Mouse (Mus musculus): Measurements from ENCODE around the gene Hipk4. TPM values are rescaled to one million over a fixed set of nuclear protein-coding genes. Genes with fewer than 3 reads are reported as not detected.

Gene Hipk4
- polyA plus RNA-seq (2015; fragmentation: Nextera tagmentation; extraction: Ambion mirVana), result 0.77 and 0.79 TPM in 2 replicates

- Histone ChIP-seq H3K4me3 (no peak within 1 kb of the TSS), H3K4me2 (no peak within 1 kb of the TSS), H3K36me3 (no peaks in the 10 kb centered on the region), H3K27me3 (no peaks in the 10 kb centered on the region), H3K4me1 (replicated peaks) (no peaks in the 10 kb centered on the region), H3K9me3 (no peaks in the 10 kb centered on the region), H3K9ac (no peak within 1 kb of the TSS), H3K27ac (no peak within 1 kb of the TSS)
- ATAC-seq (ENCODE audit: low FRiP score), result no peak
- 61% methylated on average over 5 of the region's 5 CpGs for WGBS
Measured at GRCm38 (mm10) chr7:27522967-27523366, at the start of gene Hipk4. Gene Hipk4 (plus strand): TSS chr7:27523267.

GRCm38 (mm10) chr7:27473835-27474489 is 49.1 kb upstream of the Hipk4 start:
- peak overlapping the region; percentile 69 for H3K4me2 ChIP-seq
- ATAC-seq (ENCODE audit: low FRiP score), result 0 out of 2 replicates have a peak, but pooled peaks have one; percentile 1
- under 1% methylated on average over 34 of the region's 34 CpGs for WGBS

GRCm38 (mm10) chr7:27474490-27474954 is 48.5 kb upstream of the Hipk4 start:
- WGBS, result under 1% methylated on average over 23 of the region's 23 CpGs
- peak overlapping the region; percentile 86 for H3K27ac ChIP-seq
- no peaks in the 10 kb centered on the region for H3K9me3 ChIP-seq
- peak overlapping the region; percentile 56 for H3K4me3 ChIP-seq
- H3K9ac ChIP-seq, result peak overlapping the region; percentile 67
- no peaks in the 10 kb centered on the region for H3K27me3 ChIP-seq
- H3K4me1 ChIP-seq (replicated peaks), result peaks cover 11% of the 10 kb centered on the region
- peak overlapping the region; percentile 69 for H3K4me2 ChIP-seq
- H3K36me3 ChIP-seq, result peaks cover 11% of the 10 kb centered on the region; the same call in 1 of the 2 replicates
- peak; percentile 90 for ATAC-seq (ENCODE audit: low FRiP score)

More at GRCm38 (mm10) chr7:27473835-27474489, 49.1 kb upstream of the Hipk4 start:
- peak overlapping the region; percentile 56 for H3K4me3 ChIP-seq
- peaks cover 11% of the 10 kb centered on the region; the same call in 1 of the 2 replicates for H3K36me3 ChIP-seq
- peak overlapping the region; percentile 86 for H3K27ac ChIP-seq
- H3K27me3 ChIP-seq, result no peaks in the 10 kb centered on the region
- peak overlapping the region; percentile 67 for H3K9ac ChIP-seq
- H3K4me1 ChIP-seq (replicated peaks), result peaks cover 11% of the 10 kb centered on the region
- H3K9me3 ChIP-seq, result no peaks in the 10 kb centered on the region

GRCm38 (mm10) chr7:27475596-27475995 is 47.5 kb upstream of the Hipk4 start:
- Histone ChIP-seq H3K27ac (no peak overlapping the region), H3K9me3 (no peaks in the 10 kb centered on the region), H3K27me3 (no peaks in the 10 kb centered on the region), H3K36me3 (peaks cover 11% of the 10 kb centered on the region; the same call in 1 of the 2 replicates), H3K9ac (no peak overlapping the region), H3K4me2 (peak overlapping the region; percentile 69), H3K4me1 (replicated peaks) (peaks cover 11% of the 10 kb centered on the region), H3K4me3 (no peak overlapping the region)
- 95% methylated on average over 2 of the region's 2 CpGs for WGBS
- no peak for ATAC-seq (ENCODE audit: low FRiP score)

GRCm38 (mm10) chr7:27476098-27476635 is 46.9 kb upstream of the Hipk4 start:
- peaks cover 11% of the 10 kb centered on the region; the same call in 1 of the 2 replicates for H3K36me3 ChIP-seq
- H3K4me1 ChIP-seq (replicated peaks), result peaks cover 13% of the 10 kb centered on the region
- H3K27ac ChIP-seq, result no peak overlapping the region
- 0 out of 2 replicates have a peak overlapping the region, but pooled peaks have one; percentile 35 for H3K9ac ChIP-seq
- H3K4me2 ChIP-seq, result no peak overlapping the region
- no peaks in the 10 kb centered on the region for H3K9me3 ChIP-seq
- ATAC-seq (ENCODE audit: low FRiP score), result no peak
- no peaks in the 10 kb centered on the region for H3K27me3 ChIP-seq
- WGBS, result 97% methylated on average over 14 of the region's 14 CpGs
- H3K4me3 ChIP-seq, result no peak overlapping the region

- Histone ChIP-seq H3K27ac (no peak overlapping the region), H3K27me3 (no peaks in the 10 kb centered on the region), H3K4me2 (no peak overlapping the region), H3K4me3 (no peak overlapping the region), H3K9me3 (no peaks in the 10 kb centered on the region), H3K4me1 (replicated peaks) (peaks cover 17% of the 10 kb centered on the region), H3K36me3 (peaks cover 11% of the 10 kb centered on the region; the same call in 1 of the 2 replicates), H3K9ac (no peak overlapping the region)
- ATAC-seq (ENCODE audit: low FRiP score), result no peak
- WGBS, result 86% methylated on average over 7 of the region's 7 CpGs
Measured at GRCm38 (mm10) chr7:27478561-27478960, 44.5 kb upstream of the Hipk4 start.

GRCm38 (mm10) chr7:27479750-27480149 is 43.3 kb upstream of the Hipk4 start:
- H3K36me3 ChIP-seq, result peaks cover 11% of the 10 kb centered on the region; the same call in 1 of the 2 replicates
- ATAC-seq (ENCODE audit: low FRiP score), result no peak
- H3K9ac ChIP-seq, result no peak overlapping the region
- H3K9me3 ChIP-seq, result no peaks in the 10 kb centered on the region
- no peak overlapping the region for H3K27ac ChIP-seq
- no peak overlapping the region for H3K4me3 ChIP-seq
- no peaks in the 10 kb centered on the region for H3K27me3 ChIP-seq
- WGBS, result 95% methylated on average over 1 of the region's 1 CpGs
- H3K4me1 ChIP-seq (replicated peaks), result peaks cover 17% of the 10 kb centered on the region
- H3K4me2 ChIP-seq, result no peak overlapping the region

- Histone ChIP-seq H3K4me3 (no peak overlapping the region), H3K27me3 (0 out of 2 replicates have a peak, but pooled peaks cover 4% of the 10 kb centered on the region), H3K27ac (0 out of 2 replicates have a peak overlapping the region, but pooled peaks have one; percentile 24), H3K9me3 (no peaks in the 10 kb centered on the region), H3K4me2 (no peak overlapping the region), H3K4me1 (replicated peaks) (peaks cover 10% of the 10 kb centered on the region), H3K9ac (no peak overlapping the region), H3K36me3 (peaks cover 11% of the 10 kb centered on the region; the same call in 1 of the 2 replicates)
- no peak for ATAC-seq (ENCODE audit: low FRiP score)
- WGBS, result 74% methylated on average over 3 of the region's 3 CpGs
Measured at GRCm38 (mm10) chr7:27480506-27480905, 42.6 kb upstream of the Hipk4 start.

- Histone ChIP-seq H3K36me3 (peaks cover 10% of the 10 kb centered on the region; the same call in 1 of the 2 replicates), H3K27ac (peak overlapping the region; percentile 60; the same call in 1 of the 2 replicates), H3K4me2 (peak overlapping the region; percentile 59), H3K9ac (peak overlapping the region; percentile 63), H3K9me3 (no peaks in the 10 kb centered on the region), H3K27me3 (0 out of 2 replicates have a peak, but pooled peaks cover 4% of the 10 kb centered on the region), H3K4me1 (replicated peaks) (peaks cover 10% of the 10 kb centered on the region), H3K4me3 (peak overlapping the region; percentile 29)
- WGBS, result 20% methylated on average over 11 of the region's 11 CpGs
- ATAC-seq (ENCODE audit: low FRiP score), result no peak
Measured at GRCm38 (mm10) chr7:27480927-27481626, 42.0 kb upstream of the Hipk4 start.

- Histone ChIP-seq H3K9ac (peak overlapping the region; percentile 63), H3K27me3 (0 out of 2 replicates have a peak, but pooled peaks cover 4% of the 10 kb centered on the region), H3K4me3 (peak overlapping the region; percentile 29), H3K9me3 (no peaks in the 10 kb centered on the region), H3K36me3 (peaks cover 5% of the 10 kb centered on the region; the same call in 1 of the 2 replicates), H3K4me1 (replicated peaks) (peaks cover 14% of the 10 kb centered on the region), H3K4me2 (peak overlapping the region; percentile 59), H3K27ac (peak overlapping the region; percentile 60; the same call in 1 of the 2 replicates)
- WGBS, result 0% methylated on average over 5 of the region's 12 CpGs
- ATAC-seq (ENCODE audit: low FRiP score), result peak; percentile 56; the same call in 1 of the 2 replicates
Measured at GRCm38 (mm10) chr7:27481627-27481969, 41.5 kb upstream of the Hipk4 start.

GRCm38 (mm10) chr7:27483860-27484259 is 39.2 kb upstream of the Hipk4 start:
- no peak overlapping the region for H3K27ac ChIP-seq
- H3K4me3 ChIP-seq, result no peak overlapping the region
- no peak overlapping the region for H3K4me2 ChIP-seq
- peaks cover 23% of the 10 kb centered on the region for H3K4me1 ChIP-seq (replicated peaks)
- no peaks in the 10 kb centered on the region for H3K36me3 ChIP-seq
- no peak overlapping the region for H3K9ac ChIP-seq
- no peaks in the 10 kb centered on the region for H3K9me3 ChIP-seq
- H3K27me3 ChIP-seq, result peaks cover 6% of the 10 kb centered on the region; the same call in 1 of the 2 replicates
- no peak for ATAC-seq (ENCODE audit: low FRiP score)
- WGBS, result 86% methylated on average over 4 of the region's 4 CpGs
